Mouse (Mus musculus) activated CD4-positive, CD25-positive, alpha-beta regulatory T cell (primary cell): Measurements from ENCODE around the gene Otud3. TPM values are rescaled to one million over a fixed set of nuclear protein-coding genes. Genes with fewer than 3 reads are reported as not detected.

Source experiments
- polyA plus RNA-seq, 2 experiments: library from polyadenylated mRNA; unstranded; fragments of 100-300 nt; shearing (Covaris generic); gene quantifications; one replicate each; pipeline ENCODE4 v1.2.1; 2017

The Otud3 gene
- polyA plus RNA-seq = 1 to 10 TPM; 4.2 to 4.7 TPM

DNA sequence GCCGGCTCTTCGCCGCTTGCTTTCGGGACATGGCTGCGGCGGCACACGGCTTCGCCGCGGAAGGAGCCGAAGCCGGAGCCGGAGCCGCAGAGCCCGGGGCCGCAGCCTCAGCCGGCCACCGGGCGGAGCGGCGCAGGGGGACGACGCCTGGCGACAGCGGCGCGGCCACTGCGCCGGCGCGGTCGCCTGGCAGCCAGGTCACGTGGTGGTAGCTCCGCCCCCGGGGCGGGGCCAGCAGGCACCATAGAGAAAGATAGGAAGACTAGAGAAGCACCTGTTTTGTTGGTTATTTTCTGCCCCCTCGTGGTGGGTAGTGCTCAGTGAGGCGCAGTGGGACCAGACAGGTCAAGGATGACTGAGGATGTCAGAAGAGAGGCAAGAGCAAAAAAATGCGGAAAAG lies at the start of gene Otud3:
Gene Otud3 (minus strand): TSS at position 149 of the 400 bp plus-strand sequence.

DNA sequence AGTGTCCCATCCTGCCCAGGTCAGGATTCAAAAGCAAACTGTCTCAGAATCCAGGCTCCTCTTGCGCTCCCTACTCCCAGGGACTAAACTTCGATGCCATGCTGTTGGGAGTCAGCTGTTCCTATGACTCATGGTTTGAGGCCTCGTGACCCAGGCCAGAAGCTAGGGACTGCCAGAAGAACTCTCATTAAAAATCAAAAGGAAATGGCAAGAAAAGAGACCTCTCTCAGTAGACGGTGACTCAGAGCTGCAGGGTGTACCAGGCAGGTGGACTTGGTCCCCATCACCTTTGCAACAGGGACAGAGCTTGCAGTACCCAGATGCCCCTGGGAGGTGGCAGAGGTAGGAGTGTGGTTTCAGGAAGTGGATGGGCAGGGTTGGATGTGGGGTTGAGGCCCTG lies 36.0 kb downstream of the Otud3 start, which contains the start of gene Pla2g2e:
Gene Pla2g2e (plus strand): TSS at position 212 of the 400 bp plus-strand sequence.

DNA sequence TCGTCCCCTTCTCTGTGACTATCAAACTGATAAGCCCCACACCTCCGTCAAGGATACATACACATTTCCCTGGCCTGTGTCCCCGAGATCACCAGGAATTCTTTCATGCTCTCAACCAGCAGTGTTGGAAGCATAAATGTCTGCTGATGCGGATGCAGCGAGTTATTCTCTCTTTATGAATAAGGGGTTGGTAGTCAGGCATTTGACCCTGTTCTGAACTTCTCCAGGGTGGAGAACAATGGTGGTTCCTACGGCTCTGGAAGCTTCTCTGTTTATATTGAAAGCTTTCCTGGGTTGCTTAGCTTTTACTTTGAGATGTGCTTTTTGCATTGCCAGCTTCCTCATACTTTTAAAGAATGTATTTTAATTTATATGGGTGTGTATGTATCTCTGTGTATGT lies 39.9 kb downstream of the Otud3 start, which contains the start of gene Gm13030:
Gene Gm13030 (minus strand): TSS at position 101 of the 400 bp plus-strand sequence.

DNA sequence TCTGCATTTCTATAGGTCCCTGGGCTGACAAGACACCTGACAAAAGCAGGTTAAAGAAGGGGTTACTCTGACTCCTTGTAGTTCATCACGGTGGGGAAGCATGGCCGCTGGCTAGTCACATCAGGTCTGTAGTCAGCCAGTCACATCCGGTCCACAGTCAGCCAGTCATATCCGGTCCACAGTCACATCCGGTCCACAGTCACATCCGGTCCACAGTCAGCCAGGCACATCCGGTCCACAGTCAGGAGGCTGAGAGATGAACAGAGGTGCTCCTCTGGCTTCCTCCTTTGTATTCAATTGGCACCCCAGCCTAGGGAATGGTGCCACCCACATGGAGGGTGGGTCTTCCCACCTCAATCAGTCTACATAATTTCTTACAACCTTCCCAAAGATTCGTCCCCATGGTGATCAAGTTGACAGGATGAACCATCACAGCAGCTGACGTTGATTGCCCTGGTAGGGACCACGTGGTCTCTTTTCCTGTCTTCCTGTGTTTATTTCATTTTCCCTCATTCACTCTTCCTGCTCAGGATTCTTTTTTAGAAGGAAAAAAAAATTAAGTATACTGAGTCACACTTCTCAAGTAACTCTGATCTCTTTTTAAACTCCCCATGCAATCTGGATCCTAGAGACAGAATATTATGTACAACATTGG lies 50.3 kb downstream of the Otud3 start, which contains the start of gene Pla2g5:
Gene Pla2g5 (minus strand): TSS at position 139 of the 655 bp plus-strand sequence.

Other genes with a start within 250 kb of the Otud3 start
- gene Pla2g2c, start 189.2 kb downstream of the Otud3 start, polyA plus RNA-seq = not detected
- gene Ubxn10, start 176.8 kb downstream of the Otud3 start, polyA plus RNA-seq = under 1 TPM in 1 of 2 experiments, not detected in 1; 0.47 TPM
- gene Pla2g2f, start 156.3 kb downstream of the Otud3 start, polyA plus RNA-seq = not detected
- gene Pla2g2d, start 138.2 kb downstream of the Otud3 start, polyA plus RNA-seq = 1 to 10 TPM; 2.5 to 3.8 TPM
- gene Pla2g5, start 50.5 kb downstream of the Otud3 start, polyA plus RNA-seq = not detected
- not detected for gene Gm13030, start 40.0 kb downstream of the Otud3 start, polyA plus RNA-seq
- gene Pla2g2e, start 36.0 kb downstream of the Otud3 start, polyA plus RNA-seq = not detected
- under 1 TPM in 1 of 2 experiments, not detected in 1; 0.14 TPM for gene Rnf186, start 53.2 kb upstream of the Otud3 start, polyA plus RNA-seq
- 10 to 100 TPM; 28.2 to 30.8 TPM for gene Tmco4, start 58.9 kb upstream of the Otud3 start, polyA plus RNA-seq
- under 1 TPM in 1 of 2 experiments, not detected in 1; 0.12 TPM for gene Htr6, start 161.6 kb upstream of the Otud3 start, polyA plus RNA-seq
- under 1 TPM; 0.26 to 0.52 TPM for gene Nbl1, start 179.0 kb upstream of the Otud3 start, polyA plus RNA-seq
- 100 to 1,000 TPM; 452 to 469 TPM for gene Minos1, start 217.2 kb upstream of the Otud3 start, polyA plus RNA-seq